Mouse (Mus musculus): ENCODE measurements around the gene Rragb.
"Not testable (repeated sequence)": the region's sequence is repeated elsewhere in the genome, so short reads cannot be mapped to it uniquely, and the experiment has no call there.

The Rragb gene

GRCm38 (mm10) chrX:153139734-153140515, at the start of gene Rragb:
Gene Rragb, plus strand, starts transcription at chrX:153139981.
- in situ Hi-C loops (cut with MboI; ENCODE audit: low sequenced_read_pairs): no loop called here

DNA sequence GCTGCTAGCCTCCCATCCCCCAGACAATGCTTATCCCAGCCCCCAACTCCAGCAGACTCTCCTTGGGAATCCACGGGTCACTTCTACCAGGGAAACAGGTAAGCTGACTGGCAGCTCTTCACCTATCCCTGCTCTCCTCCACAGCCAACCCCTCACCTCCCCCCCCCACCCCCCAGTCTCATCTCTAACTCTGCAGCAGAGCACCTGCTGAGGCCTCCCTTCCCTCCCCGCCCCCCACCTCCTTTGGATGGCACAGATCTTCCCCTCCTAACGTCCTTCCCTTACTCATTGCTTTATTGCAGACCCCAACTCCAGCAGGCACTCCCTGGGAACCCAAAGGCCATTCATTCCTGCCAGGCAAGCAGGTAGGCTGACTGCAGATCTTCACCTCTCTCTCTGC, 21.3 kb upstream of the Rragb start, which contains the start of gene Foxr2:
Foxr2 (plus strand) TSS at position 301 of the 400 bp plus-strand sequence.
- in situ Hi-C loops (cut with MboI; ENCODE audit: low sequenced_read_pairs): no loop called here

DNA sequence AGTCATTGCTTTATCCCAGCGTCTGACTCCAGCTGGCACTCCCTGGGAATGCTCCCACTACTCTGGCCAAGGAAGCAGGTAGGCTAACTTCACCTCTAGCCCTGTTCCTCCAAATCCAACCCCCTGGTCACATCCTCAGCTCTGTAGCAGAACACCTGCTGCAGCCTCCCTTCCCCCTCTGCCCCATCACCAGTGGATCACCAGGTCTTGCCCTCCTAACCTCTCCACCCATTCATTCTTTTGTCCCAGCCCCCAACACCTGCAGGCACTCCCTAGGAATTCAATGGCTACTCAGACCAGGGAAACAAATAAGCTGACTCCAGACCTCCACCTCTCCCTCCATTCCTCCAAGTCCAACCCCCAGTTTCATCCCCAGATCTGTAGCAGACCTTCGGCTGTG, 20.8 kb upstream of the Rragb start:
- in situ Hi-C loops (cut with MboI; ENCODE audit: low sequenced_read_pairs): no loop called here

DNA sequence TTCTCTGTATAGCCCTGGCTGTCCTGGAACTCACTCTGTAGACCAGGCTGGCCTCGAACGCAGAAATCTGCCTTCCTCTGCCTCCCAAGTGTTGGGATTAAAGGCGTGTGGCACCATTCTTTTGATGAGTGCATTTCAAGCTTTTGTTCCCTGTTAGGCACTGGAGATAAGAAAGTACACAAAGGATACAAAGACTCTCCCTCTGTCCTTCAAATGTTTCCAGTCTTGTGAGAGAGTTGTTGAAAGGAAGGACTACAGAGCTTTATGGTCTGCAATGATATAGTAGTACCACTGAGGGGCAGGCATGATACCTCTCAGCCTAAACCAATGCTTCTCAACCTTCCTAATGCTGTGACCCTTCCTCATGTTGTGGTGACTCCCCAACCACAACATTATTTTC, 2.9 kb downstream of the Rragb start:
- in situ Hi-C loops (cut with MboI; ENCODE audit: low sequenced_read_pairs): no loop called here

- in situ Hi-C loops (cut with MboI; ENCODE audit: low sequenced_read_pairs): no loop called here
Measured at GRCm38 (mm10) chrX:153151766-153152165, 12.0 kb downstream of the Rragb start.

- in situ Hi-C loops (cut with MboI; ENCODE audit: low sequenced_read_pairs): no loop called here
Measured at GRCm38 (mm10) chrX:153155322-153155721, 15.5 kb downstream of the Rragb start.

GRCm38 (mm10) chrX:153174786-153175185, 35.0 kb downstream of the Rragb start:
- in situ Hi-C loops (cut with MboI; ENCODE audit: low sequenced_read_pairs): no loop called here

- in situ Hi-C loops (cut with MboI; ENCODE audit: low sequenced_read_pairs): no loop called here
Measured at GRCm38 (mm10) chrX:153182221-153182620, 42.4 kb downstream of the Rragb start.

DNA sequence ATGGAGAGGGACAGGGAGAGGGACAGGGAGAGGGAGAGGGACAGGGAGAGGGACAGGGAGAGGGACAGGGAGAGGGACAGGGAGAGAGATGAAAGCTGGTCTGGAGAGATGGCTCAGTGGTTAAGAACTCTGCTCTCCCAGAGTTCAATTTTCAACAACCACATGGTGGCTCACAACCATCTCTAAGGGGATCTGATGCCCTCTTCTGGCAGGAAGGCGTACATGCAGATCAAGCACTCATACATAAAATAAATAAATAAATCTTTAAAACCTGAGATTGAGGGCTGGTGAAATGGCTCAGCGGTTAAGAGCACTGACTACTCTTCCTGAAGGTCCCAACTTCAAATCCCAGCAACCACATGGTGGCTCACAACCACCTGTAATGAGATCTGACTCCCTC, 59.4 kb downstream of the Rragb start:
- in situ Hi-C loops (cut with MboI; ENCODE audit: low sequenced_read_pairs): not testable (repeated sequence)

- in situ Hi-C loops (cut with MboI; ENCODE audit: low sequenced_read_pairs): no loop called here
Measured at GRCm38 (mm10) chrX:153211101-153211500, 71.3 kb downstream of the Rragb start.

Data from CH12F3 (cell line).